Mouse (Mus musculus) neural tube, embryonic 11.5 days (tissue): ENCODE data around the gene Mpp5. TPM values are rescaled to one million over a fixed set of nuclear protein-coding genes. Genes with fewer than 3 reads are reported as not detected.

Experiments used
- ATAC-seq: fragments of 200-750 bp; cut with Nextera tagmentation; 2 replicates; pipeline ENCODE4 v1.8.0; 2017; ENCODE audit warnings: moderate number of reproducible peaks, mild to moderate bottlenecking, moderate TSS enrichment, moderate library complexity; ENCODE audit not compliant: insufficient read depth, low FRiP score, low TSS enrichment
- DNase-seq: peaks from one replicate; pipeline ENCODE4 v3.0.0-alpha.2; 2015; ENCODE audit warnings: low spot score
- H3K27ac ChIP-seq: fragments of 300-500 bp; sonication (generic); 2 replicates; pipeline ENCODE4 v1.5.1; 2014; ENCODE audit warnings: low read depth, mild to moderate bottlenecking, low read length
- H3K27me3 ChIP-seq: fragments of 300-500 bp; sonication (generic); 2 replicates; pipeline ENCODE4 v1.6.1; 2014; ENCODE audit warnings: mild to moderate bottlenecking, low read length, mixed read lengths; ENCODE audit not compliant: control insufficient read depth, insufficient read depth
- H3K36me3 ChIP-seq: fragments of 300-500 bp; sonication (generic); 2 replicates; pipeline ENCODE4 v1.6.1; 2014; ENCODE audit warnings: mild to moderate bottlenecking, low read length, moderate library complexity, mixed read lengths; ENCODE audit not compliant: control insufficient read depth, insufficient read depth
- H3K4me1 ChIP-seq: fragments of 300-500 bp; sonication (generic); 2 replicates; pipeline ENCODE4 v1.6.1; 2014; ENCODE audit warnings: low read length, mixed read lengths; ENCODE audit not compliant: control insufficient read depth, insufficient read depth
- H3K4me2 ChIP-seq: fragments of 300-500 bp; sonication (generic); 2 replicates; pipeline ENCODE4 v1.6.1; 2014; ENCODE audit warnings: low read depth, mild to moderate bottlenecking, moderate library complexity
- H3K4me3 ChIP-seq: fragments of 300-500 bp; sonication (generic); 2 replicates; pipeline ENCODE4 v1.5.1; 2014; ENCODE audit warnings: low read depth, low read length
- H3K9ac ChIP-seq: fragments of 300-500 bp; sonication (generic); 2 replicates; pipeline ENCODE4 v1.6.1; 2014; ENCODE audit warnings: mild to moderate bottlenecking, low read length
- H3K9me3 ChIP-seq: fragments of 300-500 bp; sonication (generic); 2 replicates; pipeline ENCODE4 v1.6.1; 2016; ENCODE audit warnings: low read length; ENCODE audit not compliant: control insufficient read depth
- WGBS: fragments of 180-500 bp; shearing (Covaris S2); extraction: QIAGEN DNeasy Blood & Tissue Kit; methylation state at CpG from one replicate; pipeline ENCODE4 v1.1.7; 2014; 5-methylcytosine and 5-hydroxymethylcytosine counted together
- polyA plus RNA-seq: library from polyadenylated mRNA; unstranded; fragments of >200 nt; fragmentation: Nextera tagmentation; extraction: Ambion mirVana; gene quantifications from 2 replicates; pipeline ENCODE4 v1.2.1, GENCODE M21; 2014

Gene Mpp5
- polyA plus RNA-seq: 24.7 and 28.5 TPM in 2 replicates

DNA sequence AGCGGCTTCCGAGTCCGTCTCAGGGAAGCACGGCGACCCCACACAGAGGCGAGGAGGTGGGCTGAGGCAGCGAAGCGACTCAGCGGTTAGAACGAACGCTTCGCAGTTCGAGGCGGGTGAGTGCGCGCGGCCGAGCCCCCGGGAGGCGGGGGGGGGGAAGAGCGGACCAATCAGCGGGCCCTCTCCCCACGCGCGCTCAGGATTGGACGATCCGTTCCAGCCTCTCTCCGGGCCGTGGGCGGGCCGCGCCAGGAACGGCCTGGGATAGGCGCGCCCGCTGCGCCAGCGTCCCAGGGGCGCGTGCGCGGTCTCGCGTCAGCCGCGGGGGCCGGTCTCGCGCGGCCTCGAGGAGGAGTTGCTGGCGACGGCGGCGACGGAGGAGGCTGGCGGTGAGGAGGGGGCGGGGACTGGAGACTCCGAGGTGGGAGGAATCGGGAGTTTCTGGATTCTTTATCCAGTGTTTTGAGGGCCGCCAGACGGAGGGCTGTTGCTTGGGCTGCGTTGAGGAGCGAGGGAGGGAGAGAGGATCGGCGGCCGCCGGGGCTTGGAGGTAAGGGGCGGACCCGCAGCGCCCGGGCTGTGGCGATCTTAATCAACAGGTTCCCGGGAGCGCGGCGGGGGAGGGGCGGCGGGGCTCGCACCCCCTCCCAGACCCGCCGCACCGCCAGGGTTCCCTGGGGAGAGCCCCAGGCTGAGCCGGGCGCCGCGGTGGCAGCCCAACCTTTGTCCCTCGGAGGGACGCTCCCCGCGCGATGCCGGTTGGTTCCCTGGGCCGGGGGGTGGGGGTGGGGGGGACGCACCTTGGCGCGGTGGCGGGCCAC is at the start of gene Mpp5:
Gene Mpp5, plus strand, starts transcription at position 351 of the 821 bp plus-strand sequence.
- Histone ChIP-seq H3K27ac (peak within 1 kb of the TSS; percentile 88), H3K4me2 (peak within 1 kb of the TSS; percentile 95), H3K9ac (peak within 1 kb of the TSS; percentile 83), H3K36me3 (no peaks in the 10 kb centered on the region), H3K27me3 (no peaks in the 10 kb centered on the region), H3K9me3 (no peaks in the 10 kb centered on the region), H3K4me1 (0 out of 2 replicates have a peak, but pooled peaks cover 2% of the 10 kb centered on the region), H3K4me3 (peak within 1 kb of the TSS; percentile 87)
- ATAC-seq (peak; percentile 99), DNase-seq (peak; percentile 99)
- under 1% methylated on average over 61 of the region's 98 CpGs for WGBS

DNA sequence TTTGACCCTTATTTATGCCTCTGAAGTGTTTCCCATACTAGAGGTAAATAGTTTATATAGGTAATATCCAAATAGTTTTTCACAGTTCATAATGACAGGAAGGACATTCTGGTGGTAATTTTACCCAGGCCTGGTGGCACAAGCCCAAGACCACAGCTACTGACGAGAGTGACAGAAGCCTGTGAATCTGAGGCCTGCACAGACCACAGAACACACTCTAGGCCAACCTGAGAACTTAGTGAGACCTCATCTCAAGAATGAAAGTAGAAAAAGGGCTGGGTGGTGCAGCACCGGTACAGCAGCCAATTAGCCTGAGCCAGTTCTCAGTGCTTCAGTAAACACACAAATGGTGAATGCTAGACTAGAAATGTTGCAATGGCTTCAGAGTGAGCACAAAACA is 30.9 kb upstream of the Mpp5 start:
- Histone ChIP-seq H3K9ac (no peak overlapping the region), H3K4me3 (no peak overlapping the region), H3K36me3 (no peaks in the 10 kb centered on the region), H3K4me2 (no peak overlapping the region), H3K27ac (no peak overlapping the region), H3K9me3 (no peaks in the 10 kb centered on the region), H3K27me3 (no peaks in the 10 kb centered on the region), H3K4me1 (no peaks in the 10 kb centered on the region)
- WGBS: 77% methylated on average over 2 of the region's 2 CpGs
- DNase-seq (no peak), ATAC-seq (no peak)

- H3K4me1 ChIP-seq: no peaks in the 10 kb centered on the region
- H3K4me3 ChIP-seq: no peak overlapping the region
- ATAC-seq (no peak), DNase-seq (no peak)
- no peak overlapping the region for H3K4me2 ChIP-seq
- no peak overlapping the region for H3K27ac ChIP-seq
- 66% methylated on average over 4 of the region's 4 CpGs for whole genome bisulfite sequencing
- no peaks in the 10 kb centered on the region for H3K9me3 ChIP-seq
- no peak overlapping the region for H3K9ac ChIP-seq
- no peaks in the 10 kb centered on the region for H3K27me3 ChIP-seq
- no peaks in the 10 kb centered on the region for H3K36me3 ChIP-seq
Observed at GRCm38 (mm10) chr12:78727723-78728122, 21.0 kb upstream of the Mpp5 start.

DNA sequence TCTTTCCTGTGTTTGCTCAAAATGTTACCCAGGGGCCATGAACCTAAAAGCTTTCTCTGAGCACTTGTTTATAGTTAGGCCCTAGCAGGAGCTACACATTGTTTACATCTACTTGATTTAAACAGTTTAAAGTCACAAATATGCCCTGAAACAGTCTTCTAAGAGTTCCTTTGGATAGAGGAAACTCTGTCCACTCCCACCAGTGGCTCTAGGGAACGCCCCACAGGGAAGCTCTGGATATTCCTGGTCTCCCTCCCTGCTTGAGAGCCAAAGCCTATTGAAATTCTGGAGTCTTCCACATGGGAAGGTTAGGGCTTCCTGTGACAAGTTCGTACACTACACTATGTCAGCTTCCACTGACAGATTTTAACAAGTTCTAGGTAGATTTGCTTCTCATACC is 9.1 kb upstream of the Mpp5 start:
- no peak for DNase-seq
- no peak overlapping the region for H3K4me2 ChIP-seq
- no peak overlapping the region for H3K27ac ChIP-seq
- H3K27me3 ChIP-seq: no peaks in the 10 kb centered on the region
- H3K4me1 ChIP-seq: no peaks in the 10 kb centered on the region
- no peak overlapping the region for H3K9ac ChIP-seq
- H3K4me3 ChIP-seq: no peak overlapping the region
- H3K36me3 ChIP-seq: no peaks in the 10 kb centered on the region
- ATAC-seq: no peak
- WGBS: 72% methylated on average over 2 of the region's 2 CpGs
- no peaks in the 10 kb centered on the region for H3K9me3 ChIP-seq

- Histone ChIP-seq H3K9me3 (no peaks in the 10 kb centered on the region), H3K4me2 (no peak overlapping the region), H3K4me1 (no peaks in the 10 kb centered on the region), H3K4me3 (no peak overlapping the region), H3K27ac (no peak overlapping the region), H3K27me3 (no peaks in the 10 kb centered on the region), H3K36me3 (no peaks in the 10 kb centered on the region), H3K9ac (no peak overlapping the region)
- WGBS: 95% methylated on average over 2 of the region's 2 CpGs
- DNase-seq (no peak), ATAC-seq (no peak)
Observed at GRCm38 (mm10) chr12:78740289-78740688, 8.4 kb upstream of the Mpp5 start.

DNA sequence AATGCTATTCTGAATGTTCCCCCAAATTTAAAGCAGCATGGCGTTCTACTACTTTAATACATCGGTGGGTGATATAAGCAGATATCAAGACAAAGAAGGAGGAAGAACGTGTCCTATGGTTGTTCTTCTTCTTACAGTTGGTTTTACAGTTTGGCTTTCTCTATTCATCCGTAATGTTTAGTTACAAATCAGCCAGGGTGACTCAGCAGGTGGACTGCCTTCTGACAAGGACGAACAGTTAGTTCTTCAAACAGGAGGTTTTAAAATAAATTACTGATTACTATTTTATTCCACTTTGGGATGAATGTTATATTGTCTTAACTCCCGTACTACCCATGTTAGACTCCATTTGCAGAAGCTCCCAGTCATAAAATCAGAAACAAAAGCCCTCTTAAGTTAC is 2.5 kb upstream of the Mpp5 start:
- Histone ChIP-seq H3K4me3 (no peak overlapping the region), H3K27ac (no peak overlapping the region), H3K9me3 (no peaks in the 10 kb centered on the region), H3K27me3 (no peaks in the 10 kb centered on the region), H3K36me3 (no peaks in the 10 kb centered on the region), H3K9ac (no peak overlapping the region), H3K4me2 (no peak overlapping the region), H3K4me1 (0 out of 2 replicates have a peak, but pooled peaks cover 2% of the 10 kb centered on the region)
- no peak for ATAC-seq
- no peak for DNase-seq
- WGBS: 75% methylated on average over 6 of the region's 6 CpGs

DNA sequence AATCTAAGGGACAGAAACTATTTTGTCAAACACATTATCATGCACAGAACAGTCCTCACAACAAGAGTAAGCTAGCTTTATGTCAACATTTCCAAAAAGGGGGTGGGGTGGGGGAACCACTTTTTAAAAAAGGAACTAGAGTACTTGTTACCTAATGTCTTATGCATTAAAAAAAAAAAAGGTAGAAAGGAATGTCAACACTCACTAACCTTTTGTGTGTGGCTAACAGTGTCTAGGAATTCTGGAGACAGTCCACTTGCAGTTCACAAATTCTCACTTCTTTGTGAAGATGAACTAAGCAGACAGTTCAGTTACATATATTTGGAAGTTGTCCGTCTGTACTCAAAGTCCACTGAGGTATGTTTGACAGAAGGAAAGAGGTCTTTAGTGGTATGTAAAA is 1.3 kb upstream of the Mpp5 start:
- DNase-seq: no peak
- Histone ChIP-seq H3K4me2 (no peak overlapping the region; the same call in 1 of the 2 replicates), H3K36me3 (no peaks in the 10 kb centered on the region), H3K4me1 (0 out of 2 replicates have a peak, but pooled peaks cover 2% of the 10 kb centered on the region), H3K9ac (no peak overlapping the region), H3K27ac (no peak overlapping the region), H3K9me3 (no peaks in the 10 kb centered on the region), H3K4me3 (no peak overlapping the region; the same call in 1 of the 2 replicates), H3K27me3 (no peaks in the 10 kb centered on the region)
- 73% methylated on average over 1 of the region's 1 CpGs for WGBS
- ATAC-seq: no peak

- Histone ChIP-seq H3K4me2 (peak overlapping the region; percentile 95), H3K9ac (peak overlapping the region; percentile 57), H3K4me1 (0 out of 2 replicates have a peak, but pooled peaks cover 2% of the 10 kb centered on the region), H3K9me3 (no peaks in the 10 kb centered on the region), H3K36me3 (no peaks in the 10 kb centered on the region), H3K4me3 (peak overlapping the region; percentile 87), H3K27ac (no peak overlapping the region), H3K27me3 (no peaks in the 10 kb centered on the region)
- peak; percentile 32 for ATAC-seq
- WGBS: 1% methylated on average over 10 of the region's 10 CpGs
- DNase-seq: no peak
Observed at GRCm38 (mm10) chr12:78748113-78748512, 594 bp upstream of the Mpp5 start.

DNA sequence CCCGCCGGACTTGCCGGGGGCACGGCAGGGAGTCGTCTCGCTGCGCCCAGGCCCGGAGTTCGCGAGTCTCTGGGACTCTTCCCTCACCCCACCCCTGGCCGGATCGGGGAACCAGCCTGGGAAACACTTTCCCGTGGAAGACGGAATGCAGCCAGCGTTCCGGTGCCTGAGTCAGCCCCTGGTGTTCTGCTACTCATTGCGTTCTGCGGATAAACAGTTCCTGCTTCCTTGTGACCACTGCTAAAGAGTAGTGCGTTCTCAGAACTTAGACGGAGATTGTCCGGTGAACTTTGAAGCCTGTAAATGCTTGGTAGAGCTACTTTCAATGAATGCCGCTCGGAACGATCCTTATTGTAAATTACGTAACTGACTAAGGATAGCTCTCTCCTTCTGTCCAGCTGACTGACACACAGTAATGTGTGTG is 683 bp downstream of the Mpp5 start:
- H3K4me2 ChIP-seq: peak overlapping the region; percentile 51
- DNase-seq (peak; percentile 72), ATAC-seq (peak; percentile 49)
- H3K4me3 ChIP-seq: peak overlapping the region; percentile 87
- H3K36me3 ChIP-seq: no peaks in the 10 kb centered on the region
- under 1% methylated on average over 25 of the region's 25 CpGs for WGBS
- H3K9ac ChIP-seq: peak overlapping the region; percentile 83
- H3K27ac ChIP-seq: peak overlapping the region; percentile 88
- no peaks in the 10 kb centered on the region for H3K27me3 ChIP-seq
- H3K9me3 ChIP-seq: no peaks in the 10 kb centered on the region
- 0 out of 2 replicates have a peak, but pooled peaks cover 2% of the 10 kb centered on the region for H3K4me1 ChIP-seq
